Mouse (Mus musculus) forebrain, embryonic 15.5 days (tissue): Measurements from ENCODE around the gene Sdhaf2. TPM values are rescaled to one million over a fixed set of nuclear protein-coding genes. Genes with fewer than 3 reads are reported as not detected.

ENCODE experiments used
- ATAC-seq: fragments of 200-750 bp; cut with Nextera tagmentation; replicated peaks from 2 replicates; pipeline ENCODE4 v1.8.0; 2017; ENCODE audit warnings: mild to moderate bottlenecking, moderate TSS enrichment, moderate library complexity
- H3K27ac ChIP-seq: fragments of 300-500 bp; sonication (generic); replicated peaks from 2 replicates; pipeline ENCODE4 v1.5.1; 2015; ENCODE audit warnings: mild to moderate bottlenecking, inconsistent platforms
- H3K27me3 ChIP-seq: fragments of 300-500 bp; sonication (generic); 2 replicates; pipeline ENCODE4 v1.6.1; 2015; ENCODE audit warnings: inconsistent platforms
- H3K36me3 ChIP-seq: fragments of 300-500 bp; sonication (generic); 2 replicates; pipeline ENCODE4 v1.6.1; 2015; ENCODE audit warnings: mild to moderate bottlenecking, inconsistent platforms
- H3K4me1 ChIP-seq: fragments of 300-500 bp; sonication (generic); 2 replicates; pipeline ENCODE4 v1.6.1; 2015; ENCODE audit warnings: inconsistent platforms
- H3K4me2 ChIP-seq: fragments of 300-500 bp; sonication (generic); replicated peaks from 2 replicates; pipeline ENCODE4 v1.6.1; 2015; ENCODE audit warnings: mild to moderate bottlenecking, inconsistent platforms
- H3K4me3 ChIP-seq: fragments of 300-500 bp; sonication (generic); 2 replicates; pipeline ENCODE4 v1.5.1; 2015; ENCODE audit warnings: mild to moderate bottlenecking, inconsistent platforms
- H3K9ac ChIP-seq: fragments of 300-500 bp; sonication (generic); replicated peaks from 2 replicates; pipeline ENCODE4 v1.6.1; 2015; ENCODE audit warnings: mild to moderate bottlenecking, inconsistent platforms
- H3K9me3 ChIP-seq: fragments of 300-500 bp; sonication (generic); 2 replicates; pipeline ENCODE4 v1.6.1; 2016; ENCODE audit warnings: inconsistent platforms
- WGBS: fragments of 180-500 bp; shearing (Covaris S2); methylation state at CpG from one replicate; pipeline ENCODE4 v1.1.7; 2015; ENCODE audit warnings: mixed read lengths; 5-methylcytosine and 5-hydroxymethylcytosine counted together
- polyA plus RNA-seq: library from polyadenylated mRNA; unstranded; fragments of >200 nt; fragmentation: Nextera tagmentation; extraction: Ambion mirVana; gene quantifications from 2 replicates; pipeline ENCODE4 v1.2.1, GENCODE M21; 2015

Sdhaf2 gene
- polyA plus RNA-seq, 1 experiment from 2014 or later = 63.1 TPM

DNA sequence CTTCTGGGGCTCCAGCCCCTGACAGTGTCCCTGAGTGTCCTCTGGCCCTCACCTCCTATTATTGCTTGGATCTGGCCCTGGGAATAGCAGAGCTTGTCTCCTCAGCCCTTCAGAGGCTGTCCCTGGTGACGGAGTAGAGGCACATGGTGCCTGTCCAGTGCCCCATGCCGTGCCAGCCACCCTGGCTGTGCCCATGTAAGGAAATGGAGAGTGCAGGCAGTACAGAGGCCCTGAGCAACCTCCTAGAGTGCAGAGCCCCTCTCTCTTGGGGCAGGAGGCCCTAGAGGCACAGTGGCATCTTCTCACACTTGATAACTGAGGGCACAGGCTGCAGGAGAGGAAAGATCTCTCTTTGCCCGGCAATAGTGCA, 70.5 kb downstream of the Sdhaf2 start:
- Histone ChIP-seq H3K9ac (no peak overlapping the region), H3K4me2 (no peak overlapping the region), H3K36me3 (no peaks in the 10 kb centered on the region), H3K9me3 (no peaks in the 10 kb centered on the region), H3K27me3 (peaks cover 54% of the 10 kb centered on the region), H3K27ac (no peak overlapping the region), H3K4me1 (peaks cover 24% of the 10 kb centered on the region), H3K4me3 (no peak overlapping the region)
- WGBS = 71% methylated on average over 3 of the region's 3 CpGs
- ATAC-seq = no peak

DNA sequence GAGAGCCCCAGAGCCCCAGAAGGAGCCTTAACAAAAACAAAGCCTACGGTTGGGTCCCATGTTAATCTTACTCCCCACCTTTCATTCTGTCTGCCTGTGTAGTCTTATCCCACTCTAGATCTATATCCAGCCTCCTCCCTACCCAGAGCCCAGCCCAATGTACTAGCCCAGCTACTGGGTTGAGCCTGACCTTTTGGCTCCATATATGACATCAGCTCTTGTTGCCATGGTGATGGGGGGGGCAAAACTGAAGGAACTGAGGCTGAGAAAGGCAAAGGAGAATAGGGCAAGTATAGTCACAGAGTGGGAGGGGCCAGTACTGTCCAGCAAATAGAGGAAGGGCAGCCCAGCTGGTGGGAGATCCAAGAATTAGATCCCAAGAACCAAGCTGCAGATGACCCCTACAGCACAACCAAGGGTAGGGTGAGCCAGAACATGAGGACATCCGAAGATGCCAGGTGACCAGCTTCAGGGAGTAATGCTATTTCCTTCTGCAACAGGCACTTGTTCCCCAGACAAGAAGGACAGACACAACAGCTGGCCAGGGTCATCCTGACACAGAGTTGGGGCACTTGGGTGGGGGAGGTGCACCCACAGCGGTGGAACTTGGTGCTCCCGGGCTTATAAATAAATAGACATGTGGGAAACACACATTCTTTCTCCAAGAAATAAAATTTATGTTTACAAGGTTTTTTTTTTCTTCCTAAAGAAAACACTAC, 71.1 kb downstream of the Sdhaf2 start:
- Histone ChIP-seq H3K4me2 (no peak overlapping the region), H3K27ac (no peak overlapping the region), H3K27me3 (peaks cover 52% of the 10 kb centered on the region), H3K9me3 (no peaks in the 10 kb centered on the region), H3K9ac (no peak overlapping the region), H3K4me3 (no peak overlapping the region), H3K4me1 (peaks cover 24% of the 10 kb centered on the region), H3K36me3 (no peaks in the 10 kb centered on the region)
- no peak for ATAC-seq
- 79% methylated on average over 4 of the region's 4 CpGs for WGBS

Other genes with a start within 250 kb of the Sdhaf2 start
- gene Dagla, start 221.3 kb downstream of the Sdhaf2 start, polyA plus RNA-seq = 6.7 and 6.8 TPM in 2 replicates
- 8.9 and 10.3 TPM in 2 replicates for gene Syt7, start 137.1 kb downstream of the Sdhaf2 start, polyA plus RNA-seq
- gene Lrrc10b, start 68.7 kb downstream of the Sdhaf2 start, polyA plus RNA-seq = 0.40 and 1.1 TPM in 2 replicates
- 1.5 and 3.0 TPM in 2 replicates for gene Ppp1r32, start 43.2 kb downstream of the Sdhaf2 start, polyA plus RNA-seq
- gene Cpsf7, start 876 bp downstream of the Sdhaf2 start, polyA plus RNA-seq = 51.6 and 52.6 TPM in 2 replicates
- gene Tmem216, start 30.1 kb upstream of the Sdhaf2 start, polyA plus RNA-seq = 43.3 and 47.8 TPM in 2 replicates
- gene Cyb561a3, start 51.0 kb upstream of the Sdhaf2 start, polyA plus RNA-seq = 18.8 and 21.3 TPM in 2 replicates
- gene Tmem138, start 51.2 kb upstream of the Sdhaf2 start, polyA plus RNA-seq = 39.0 and 40.5 TPM in 2 replicates
- gene Ddb1, start 79.2 kb upstream of the Sdhaf2 start, polyA plus RNA-seq = 264 and 270 TPM in 2 replicates
- 23.8 and 24.0 TPM in 2 replicates for gene Tkfc, start 79.5 kb upstream of the Sdhaf2 start, polyA plus RNA-seq
- gene Vwce, start 108.1 kb upstream of the Sdhaf2 start, polyA plus RNA-seq = 0.38 and 0.39 TPM in 2 replicates
- not detected in 2 replicates for gene Pga5, start 151.9 kb upstream of the Sdhaf2 start, polyA plus RNA-seq
- gene Vps37c, start 162.6 kb upstream of the Sdhaf2 start, polyA plus RNA-seq = 39.3 and 41.1 TPM in 2 replicates
- gene Cd5, start 212.9 kb upstream of the Sdhaf2 start, polyA plus RNA-seq = 0.22 and 0.26 TPM in 2 replicates